Mouse (Mus musculus) inflammation-experienced regulatory T-cells, adult 16 weeks (primary cell): ENCODE data around the gene Lemd2. TPM values are rescaled to one million over a fixed set of nuclear protein-coding genes. Genes with fewer than 3 reads are reported as not detected.

Source experiments
- polyA plus RNA-seq: library from polyadenylated mRNA; unstranded; fragments of 100-300 nt; shearing (Covaris generic); gene quantifications from one replicate; pipeline ENCODE4 v1.2.1, GENCODE M21; 2017

The Lemd2 gene
- 15.5 TPM for polyA plus RNA-seq

GRCm38 (mm10) chr17:27204075-27204909 lies at the start of gene Lemd2:
Gene Lemd2 (minus strand): TSS chr17:27204469.

GRCm38 (mm10) chr17:27167545-27167944 lies 36.7 kb downstream of the Lemd2 start, which contains the start of gene Ip6k3:
Gene Ip6k3 (minus strand): TSS chr17:27167795.

Other genes with a start within 250 kb of the Lemd2 start
- gene Zbtb9, start 231.3 kb downstream of the Lemd2 start, polyA plus RNA-seq = 26.9 TPM
- 1.5 TPM for gene Bak1, start 175.5 kb downstream of the Lemd2 start, polyA plus RNA-seq
- 16.6 TPM for gene Itpr3, start 147.2 kb downstream of the Lemd2 start, polyA plus RNA-seq
- gene Uqcc2, start 70.6 kb downstream of the Lemd2 start, polyA plus RNA-seq = 104 TPM
- gene Ip6k3, start 36.7 kb downstream of the Lemd2 start, polyA plus RNA-seq = not detected